In the genomic region with DNA sequence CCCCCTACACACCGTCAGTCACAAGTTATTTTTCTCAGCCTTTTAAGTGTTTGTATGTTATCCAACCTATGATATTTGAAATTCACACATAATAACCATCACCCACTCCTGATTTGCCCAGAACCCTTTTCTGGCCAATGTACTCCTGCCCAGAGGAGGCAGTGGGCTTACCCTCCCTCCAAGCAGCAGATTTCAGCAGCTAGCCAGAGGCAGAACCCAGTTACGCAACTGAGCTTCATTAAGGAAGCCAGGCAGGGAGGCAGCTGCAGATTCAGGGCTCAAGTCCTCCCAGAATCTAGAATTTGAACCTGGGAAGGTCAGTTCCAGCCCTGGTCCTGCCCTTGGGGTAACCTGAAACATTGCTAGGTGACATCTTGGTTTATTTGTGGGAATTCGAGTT, we compare ENCODE assay signal across 9 mouse cellular contexts.
DNase-seq lines count a peak whose midpoint lies in the region; ATAC-seq and TF ChIP-seq lines count a peak whose summit lies in the region.
"Had no signal": no experiment of that assay in that cellular context is flagged by ENCODE, and none has a peak within 500 bp of the region (broad histone marks: within the 10 kb centered on the region; RNA-seq: fewer than 3 reads in every experiment).

No protein-coding gene starts in this region.

- peak overlapping the region; percentile 50 for H3K4me2 ChIP-seq in heart, postnatal 0 days (ENCODE audit: low read depth, low read length)
- peak overlapping the region; percentile 66 for H3K4me2 ChIP-seq in myocyte (ENCODE audit: low read depth)

- H3K27ac ChIP-seq in left cerebral cortex, adult 2 months, result peak overlapping the region; percentile 63
- peak overlapping the region; percentile 35; the same call in 1 of the 2 replicates for H3K27ac ChIP-seq in heart, postnatal 0 days (ENCODE audit: low read depth)

- no peak for TF ChIP-seq EP300 in heart, postnatal 0 days (IDR thresholded peaks at IDR 0.05; ENCODE audit: low read depth)

- 71% methylated on average over 3 of the region's 3 CpGs for WGBS in heart, postnatal 0 days

- intact Hi-C loops in left cerebral cortex, adult 2 months (cut with DNase I), result no loop called here
- intact Hi-C loops in left cerebral cortex, postnatal 4 days (cut with DNase I), result no loop called here

- no peak overlapping the region for H3ac ChIP-seq in myocyte (ENCODE audit: control insufficient read depth, insufficient read length)

- H3K27me3 ChIP-seq in heart, postnatal 0 days (ENCODE audit: control insufficient read depth, insufficient read depth, low read length), result no peaks in the 10 kb centered on the region
- H3K27me3 ChIP-seq in myocyte (ENCODE audit: control insufficient read depth, insufficient read depth, insufficient read length), result no peaks in the 10 kb centered on the region

- H3K9me3 ChIP-seq in heart, postnatal 0 days (replicated peaks; ENCODE audit: control insufficient read depth, low read length), result no peaks in the 10 kb centered on the region

- no peak for TF ChIP-seq CTCF in left cerebral cortex, adult 2 months (IDR thresholded peaks at IDR 0.05)
- no peak for TF ChIP-seq CTCF in heart, postnatal 0 days (IDR thresholded peaks at IDR 0.05; ENCODE audit: low read depth)

- TF ChIP-seq POLR2A in myocyte (IDR thresholded peaks at IDR 0.05; ENCODE audit: insufficient read length, low read depth), result no peak

- no peak for ATAC-seq in heart, postnatal 0 days (ENCODE audit: insufficient read depth, low read depth)
- ATAC-seq: forebrain, postnatal 0 days had no signal

- 0 out of 2 replicates have a peak overlapping the region, but pooled peaks have one; percentile 18 for H3K9ac ChIP-seq in heart, postnatal 0 days (replicated peaks; ENCODE audit: low read depth, low read length)
- H3K9ac ChIP-seq: forebrain, postnatal 0 days had no signal

- no peaks in the 10 kb centered on the region for H3K79me2 ChIP-seq in myocyte (ENCODE audit: control insufficient read depth, insufficient read depth)

- peaks cover 26% of the 10 kb centered on the region for H3K4me1 ChIP-seq in heart, postnatal 0 days (ENCODE audit: control insufficient read depth, insufficient read depth)

- peak; percentile 35 for DNase-seq in adrenal gland, postnatal 10 days
- DNase-seq in adrenal gland, postnatal 14 days, result no peak
- no peak for DNase-seq in left cerebral cortex, adult 2 months (ENCODE audit: extremely low spot score in 1 of 2, low spot score in 2 of 2)
- no peak for DNase-seq in left cerebral cortex, adult 8-10 months (ENCODE audit: low spot score in 2 of 2)
- no peak for DNase-seq in heart, postnatal 0 days (ENCODE audit: low spot score)
- no peak for DNase-seq in left cerebral cortex, postnatal 4 days
- DNase-seq in right cerebral cortex, postnatal 36 days (ENCODE audit: low spot score in 2 of 2), result no peak
- DNase-seq: forebrain, postnatal 0 days had no signal

- no peak overlapping the region for H3K4me3 ChIP-seq in left cerebral cortex, adult 2 months
- H3K4me3 ChIP-seq in heart, postnatal 0 days (ENCODE audit: low read depth, low read length), result no peak overlapping the region
- no peak overlapping the region for H3K4me3 ChIP-seq in myocyte

- no peaks in the 10 kb centered on the region for H3K36me3 ChIP-seq in heart, postnatal 0 days (replicated peaks; ENCODE audit: control insufficient read depth, insufficient read depth, low read length)
- no peaks in the 10 kb centered on the region for H3K36me3 ChIP-seq in myocyte (ENCODE audit: control insufficient read depth, insufficient read depth)

TF ChIP-seq in myocyte, 11 proteins besides CTCF, POLR2A, EP300 and RAD21:
- TF ChIP-seq MYOD1 (IDR thresholded peaks at IDR 0.05; ENCODE audit: control insufficient read depth in 1 of 3, insufficient read length in 2 of 3, low read depth in 2 of 3) (no peak), TCF3 (IDR thresholded peaks at IDR 0.05; ENCODE audit: insufficient read length, low read depth) (no peak), REST (IDR thresholded peaks at IDR 0.05; ENCODE audit: insufficient read depth, insufficient read length) (no peak), SRF (IDR thresholded peaks at IDR 0.05; ENCODE audit: control insufficient read depth, insufficient read length, low read depth) (no peak), CEBPB (IDR thresholded peaks at IDR 0.05; ENCODE audit: insufficient read depth, poor library complexity, severe bottlenecking) (peak; percentile 73)
TF ChIP-seq in myocyte: peak in this region for 1.
